Mouse (Mus musculus): ENCODE measurements around the gene Obscn. TPM values are rescaled to one million over a fixed set of nuclear protein-coding genes. Genes with fewer than 3 reads are reported as not detected.

Gene Obscn
- polyA plus RNA-seq, 1 experiment, result 6.2 TPM

- 93% methylated on average over 21 of the region's 21 CpGs for WGBS
Observed at GRCm38 (mm10) chr11:59000635-59001034, 135.6 kb downstream of the Obscn start.

DNA sequence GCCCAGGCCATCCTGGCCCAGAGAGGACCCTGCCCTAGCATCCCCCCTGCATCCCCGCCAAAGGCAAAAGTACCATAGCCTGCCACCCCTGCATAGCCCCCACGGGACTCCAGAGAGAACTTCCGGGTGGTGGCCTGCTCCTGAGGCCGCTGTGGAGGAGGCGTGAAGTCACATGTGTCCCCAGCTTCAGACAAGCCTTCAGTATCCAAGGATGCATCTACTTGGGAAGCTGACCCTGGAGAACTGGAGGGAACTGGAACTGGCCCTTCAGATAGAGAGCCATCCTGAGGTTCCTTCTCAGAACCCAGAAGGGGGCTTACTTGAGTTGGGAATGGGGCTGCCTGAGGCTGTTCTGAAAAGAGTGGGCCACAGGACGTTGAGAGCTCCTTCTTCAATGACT is 136.4 kb downstream of the Obscn start:
- DNase-seq, result no peak
- no peaks in the 10 kb centered on the region for H3K4me1 ChIP-seq (ENCODE audit: control insufficient read depth, insufficient read depth, low read length)
- TF ChIP-seq POLR2A (IDR thresholded peaks at IDR 0.05; ENCODE audit: low read depth, low read length) (no peak), CTCF (conservative IDR thresholded peaks at IDR 0.05; ENCODE audit: insufficient read depth, insufficient read length, low read depth, low read length) (no peak)
- no peaks in the 10 kb centered on the region for H3K27me3 ChIP-seq (replicated peaks; ENCODE audit: control insufficient read depth, insufficient read depth, low read length)
- H3K27ac ChIP-seq (ENCODE audit: insufficient read depth, low read depth, low read length), result no peak overlapping the region
- WGBS, result 81% methylated on average over 6 of the region's 6 CpGs
- no peak overlapping the region for H3K4me3 ChIP-seq (ENCODE audit: insufficient read depth, low read depth, low read length)
- no peaks in the 10 kb centered on the region for H3K36me3 ChIP-seq (ENCODE audit: control insufficient read depth, insufficient read depth, low read length)

More at GRCm38 (mm10) chr11:59000635-59001034, 135.6 kb downstream of the Obscn start:
- H3K27me3 ChIP-seq (replicated peaks; ENCODE audit: control insufficient read depth, insufficient read depth, low read length), result no peaks in the 10 kb centered on the region
- no peak for DNase-seq
- no peak for TF ChIP-seq CTCF (conservative IDR thresholded peaks at IDR 0.05; ENCODE audit: insufficient read depth, insufficient read length, low read depth, low read length)
- no peak for TF ChIP-seq POLR2A (IDR thresholded peaks at IDR 0.05; ENCODE audit: low read depth, low read length)
- no peaks in the 10 kb centered on the region for H3K4me1 ChIP-seq (ENCODE audit: control insufficient read depth, insufficient read depth, low read length)
- H3K4me3 ChIP-seq (ENCODE audit: insufficient read depth, low read depth, low read length), result no peak overlapping the region
- no peak overlapping the region for H3K27ac ChIP-seq (ENCODE audit: insufficient read depth, low read depth, low read length)
- H3K36me3 ChIP-seq (ENCODE audit: control insufficient read depth, insufficient read depth, low read length), result no peaks in the 10 kb centered on the region

- no peak for DNase-seq
- TF ChIP-seq CTCF (conservative IDR thresholded peaks at IDR 0.05; ENCODE audit: insufficient read depth, insufficient read length, low read depth, low read length) (no peak), POLR2A (IDR thresholded peaks at IDR 0.05; ENCODE audit: low read depth, low read length) (no peak)
- 49% methylated on average over 11 of the region's 11 CpGs for WGBS
Observed at GRCm38 (mm10) chr11:58999158-58999557, 137.0 kb downstream of the Obscn start.

DNA sequence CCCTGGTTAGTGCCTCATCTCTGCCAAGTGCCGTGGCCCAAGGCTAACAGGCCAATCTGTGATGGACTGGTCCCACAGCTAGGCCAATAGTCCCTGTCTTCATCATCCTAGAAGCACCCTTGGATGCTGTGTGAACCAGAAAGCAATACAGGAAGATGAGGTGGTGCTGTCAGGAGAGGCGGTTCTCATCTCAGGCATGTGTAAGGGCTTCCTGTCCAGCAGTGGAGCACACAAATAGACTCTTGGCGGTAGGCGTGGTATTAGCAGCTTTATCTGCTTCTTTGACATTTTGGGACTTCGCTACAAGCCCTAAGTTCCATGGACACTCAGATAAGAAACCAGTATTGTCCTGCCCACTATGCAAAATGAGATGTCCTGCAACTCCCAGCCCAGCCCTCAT is 138.7 kb downstream of the Obscn start:
- no peak for DNase-seq
- TF ChIP-seq CTCF (conservative IDR thresholded peaks at IDR 0.05; ENCODE audit: insufficient read depth, insufficient read length, low read depth, low read length) (no peak), POLR2A (IDR thresholded peaks at IDR 0.05; ENCODE audit: low read depth, low read length) (no peak)
- H3K27me3 ChIP-seq (replicated peaks; ENCODE audit: control insufficient read depth, insufficient read depth, low read length), result no peaks in the 10 kb centered on the region
- no peak overlapping the region for H3K27ac ChIP-seq (ENCODE audit: insufficient read depth, low read depth, low read length)
- no peak overlapping the region for H3K4me3 ChIP-seq (ENCODE audit: insufficient read depth, low read depth, low read length)
- H3K36me3 ChIP-seq (ENCODE audit: control insufficient read depth, insufficient read depth, low read length), result no peaks in the 10 kb centered on the region
- no peaks in the 10 kb centered on the region; the same call in 1 of the 2 replicates for H3K4me1 ChIP-seq (ENCODE audit: control insufficient read depth, insufficient read depth, low read length)
- 82% methylated on average over 5 of the region's 5 CpGs for WGBS

More at GRCm38 (mm10) chr11:58999158-58999557, 137.0 kb downstream of the Obscn start:
- H3K36me3 ChIP-seq (ENCODE audit: control insufficient read depth, insufficient read depth, low read length), result no peaks in the 10 kb centered on the region
- H3K27me3 ChIP-seq (replicated peaks; ENCODE audit: control insufficient read depth, insufficient read depth, low read length), result no peaks in the 10 kb centered on the region
- H3K4me3 ChIP-seq (ENCODE audit: insufficient read depth, low read depth, low read length), result no peak overlapping the region
- H3K27ac ChIP-seq (ENCODE audit: insufficient read depth, low read depth, low read length), result no peak overlapping the region
- no peaks in the 10 kb centered on the region; the same call in 1 of the 2 replicates for H3K4me1 ChIP-seq (ENCODE audit: control insufficient read depth, insufficient read depth, low read length)

GRCm38 (mm10) chr11:58995807-58996370 is 140.3 kb downstream of the Obscn start:
- H3K4me1 ChIP-seq (ENCODE audit: control insufficient read depth, insufficient read depth, low read length), result no peaks in the 10 kb centered on the region; the same call in 1 of the 2 replicates
- no peaks in the 10 kb centered on the region for H3K36me3 ChIP-seq (ENCODE audit: control insufficient read depth, insufficient read depth, low read length)
- H3K27me3 ChIP-seq (replicated peaks; ENCODE audit: control insufficient read depth, insufficient read depth, low read length), result no peaks in the 10 kb centered on the region
- TF ChIP-seq POLR2A (IDR thresholded peaks at IDR 0.05; ENCODE audit: low read depth, low read length) (no peak), CTCF (conservative IDR thresholded peaks at IDR 0.05; ENCODE audit: insufficient read depth, insufficient read length, low read depth, low read length) (no peak)
- 46% methylated on average over 12 of the region's 12 CpGs for WGBS
- no peak overlapping the region for H3K4me3 ChIP-seq (ENCODE audit: insufficient read depth, low read depth, low read length)
- no peak for DNase-seq
- H3K27ac ChIP-seq (ENCODE audit: insufficient read depth, low read depth, low read length), result no peak overlapping the region

GRCm38 (mm10) chr11:58995061-58995806 is 141.0 kb downstream of the Obscn start:
- DNase-seq, result no peak
- WGBS, result 81% methylated on average over 9 of the region's 9 CpGs
- no peak overlapping the region for H3K4me3 ChIP-seq (ENCODE audit: insufficient read depth, low read depth, low read length)
- no peak overlapping the region for H3K27ac ChIP-seq (ENCODE audit: insufficient read depth, low read depth, low read length)
- no peaks in the 10 kb centered on the region; the same call in 1 of the 2 replicates for H3K4me1 ChIP-seq (ENCODE audit: control insufficient read depth, insufficient read depth, low read length)
- H3K27me3 ChIP-seq (replicated peaks; ENCODE audit: control insufficient read depth, insufficient read depth, low read length), result no peaks in the 10 kb centered on the region
- H3K36me3 ChIP-seq (ENCODE audit: control insufficient read depth, insufficient read depth, low read length), result no peaks in the 10 kb centered on the region
- no peak for TF ChIP-seq POLR2A (IDR thresholded peaks at IDR 0.05; ENCODE audit: low read depth, low read length)
- no peak for TF ChIP-seq CTCF (conservative IDR thresholded peaks at IDR 0.05; ENCODE audit: insufficient read depth, insufficient read length, low read depth, low read length)

- H3K4me3 ChIP-seq (ENCODE audit: insufficient read depth, low read depth, low read length), result peak overlapping the region; percentile 49
- H3K4me1 ChIP-seq (ENCODE audit: control insufficient read depth, insufficient read depth, low read length), result no peaks in the 10 kb centered on the region; the same call in 1 of the 2 replicates
- H3K27me3 ChIP-seq (replicated peaks; ENCODE audit: control insufficient read depth, insufficient read depth, low read length), result no peaks in the 10 kb centered on the region
- peaks cover 2% of the 10 kb centered on the region; the same call in 1 of the 2 replicates for H3K36me3 ChIP-seq (ENCODE audit: control insufficient read depth, insufficient read depth, low read length)
- under 1% methylated on average over 33 of the region's 35 CpGs for WGBS
- TF ChIP-seq POLR2A (IDR thresholded peaks at IDR 0.05; ENCODE audit: low read depth, low read length) (no peak), CTCF (conservative IDR thresholded peaks at IDR 0.05; ENCODE audit: insufficient read depth, insufficient read length, low read depth, low read length) (no peak)
- no peak overlapping the region for H3K27ac ChIP-seq (ENCODE audit: insufficient read depth, low read depth, low read length)
- DNase-seq, result peak; percentile 72
Observed at GRCm38 (mm10) chr11:58994337-58994826, 141.8 kb downstream of the Obscn start.
